Comparison of ENCODE assay signal across 9 mouse cellular contexts in genomic region chr3:98336661-98337654, GRCm38 (mm10). TPM values are rescaled to one million over a fixed set of nuclear protein-coding genes. Genes with fewer than 3 reads are reported as not detected.
DNase-seq lines count a peak whose midpoint lies in the region; ATAC-seq and TF ChIP-seq lines count a peak whose summit lies in the region.
"Had no signal": no experiment of that assay in that cellular context is flagged by ENCODE, and none has a peak within 500 bp of the region (broad histone marks: within the 10 kb centered on the region; RNA-seq: fewer than 3 reads in every experiment).

No protein-coding gene starts in this region.

- intact Hi-C loops in left cerebral cortex, postnatal 36 days (cut with DNase I): no loop called here

- H3K4me2 ChIP-seq in intestine, embryonic 14.5 days (ENCODE audit: low read length): peak overlapping the region; percentile 55; the same call in 1 of the 2 replicates
- H3K4me2 ChIP-seq in intestine, postnatal 0 days (replicated peaks; ENCODE audit: low read depth): no peak overlapping the region
- H3K4me2 ChIP-seq in embryonic facial prominence, embryonic 13.5 days: peak overlapping the region; percentile 78
- peak overlapping the region; percentile 98 for H3K4me2 ChIP-seq in midbrain, postnatal 0 days (ENCODE audit: low read depth, low read length, poor library complexity, severe bottlenecking)
- no peak overlapping the region for H3K4me2 ChIP-seq in heart, embryonic 11.5 days

- WGBS in intestine, embryonic 14.5 days: 81% methylated on average over 22 of the region's 22 CpGs
- 74% methylated on average over 22 of the region's 22 CpGs for WGBS in intestine, postnatal 0 days
- WGBS in embryonic facial prominence, embryonic 13.5 days: 72% methylated on average over 22 of the region's 22 CpGs
- WGBS in midbrain, postnatal 0 days: 49% methylated on average over 22 of the region's 22 CpGs
- 88% methylated on average over 22 of the region's 22 CpGs for WGBS in heart, embryonic 11.5 days (ENCODE audit: insufficient replicate concordance)

- no peak overlapping the region for H3K4me3 ChIP-seq in intestine, embryonic 14.5 days (ENCODE audit: low read depth, low read length)
- H3K4me3 ChIP-seq in intestine, postnatal 0 days (ENCODE audit: low read depth, low read length): no peak overlapping the region
- H3K4me3 ChIP-seq in embryonic facial prominence, embryonic 13.5 days: peak overlapping the region; percentile 74
- H3K4me3 ChIP-seq in midbrain, postnatal 0 days (ENCODE audit: low read depth, low read length): no peak overlapping the region
- H3K4me3 ChIP-seq in heart, embryonic 11.5 days (ENCODE audit: low read depth, low read length): no peak overlapping the region

- no peaks in the 10 kb centered on the region for H3K9me3 ChIP-seq in intestine, embryonic 14.5 days (ENCODE audit: control insufficient read depth, low read length)
- H3K9me3 ChIP-seq in intestine, postnatal 0 days (ENCODE audit: control insufficient read depth): no peaks in the 10 kb centered on the region
- H3K9me3 ChIP-seq in embryonic facial prominence, embryonic 13.5 days: no peaks in the 10 kb centered on the region
- H3K9me3 ChIP-seq in midbrain, postnatal 0 days (ENCODE audit: low read length): no peaks in the 10 kb centered on the region
- H3K9me3 ChIP-seq in heart, embryonic 11.5 days (replicated peaks; ENCODE audit: control insufficient read depth, low read length): no peaks in the 10 kb centered on the region

- no peak for DNase-seq in intestine, embryonic 14.5 days (ENCODE audit: low spot score)
- peak; percentile 42 for DNase-seq in induced T-regulatory cell, adult 2 months (ENCODE audit: low read depth)
- DNase-seq in midbrain, postnatal 0 days (ENCODE audit: low spot score): peak; percentile 78
- no peak for DNase-seq in left cerebral cortex, postnatal 36 days (ENCODE audit: low spot score in 2 of 2)
- DNase-seq in ovary, postnatal 14 days (ENCODE audit: low spot score): no peak
- DNase-seq: kidney, adult 2 months had no signal

- H3K36me3 ChIP-seq in intestine, embryonic 14.5 days (ENCODE audit: control insufficient read depth, insufficient read depth, low read length): peaks cover 23% of the 10 kb centered on the region
- no peaks in the 10 kb centered on the region; the same call in 1 of the 2 replicates for H3K36me3 ChIP-seq in intestine, postnatal 0 days (ENCODE audit: control insufficient read depth, insufficient read depth)
- peaks cover 28% of the 10 kb centered on the region for H3K36me3 ChIP-seq in embryonic facial prominence, embryonic 13.5 days
- no peaks in the 10 kb centered on the region for H3K36me3 ChIP-seq in midbrain, postnatal 0 days (ENCODE audit: insufficient read depth, low read length)
- peaks cover 4% of the 10 kb centered on the region; the same call in 1 of the 2 replicates for H3K36me3 ChIP-seq in heart, embryonic 11.5 days (ENCODE audit: control insufficient read depth, insufficient read depth, low read length)

- no peak overlapping the region for H3K9ac ChIP-seq in intestine, embryonic 14.5 days (ENCODE audit: low read length)
- no peak overlapping the region for H3K9ac ChIP-seq in intestine, postnatal 0 days (ENCODE audit: low read depth, low read length)
- H3K9ac ChIP-seq in embryonic facial prominence, embryonic 13.5 days: 0 out of 2 replicates have a peak overlapping the region, but pooled peaks have one; percentile 17
- 0 out of 2 replicates have a peak overlapping the region, but pooled peaks have one; percentile 24 for H3K9ac ChIP-seq in midbrain, postnatal 0 days (replicated peaks; ENCODE audit: low read length, poor library complexity, severe bottlenecking)
- H3K9ac ChIP-seq in heart, embryonic 11.5 days (ENCODE audit: low read depth, low read length): no peak overlapping the region

- no peak overlapping the region for H3K27ac ChIP-seq in intestine, embryonic 14.5 days (ENCODE audit: low read depth)
- H3K27ac ChIP-seq in intestine, postnatal 0 days (ENCODE audit: low read depth, low read length): no peak overlapping the region
- H3K27ac ChIP-seq in embryonic facial prominence, embryonic 13.5 days: no peak overlapping the region
- peak overlapping the region; percentile 43; the same call in 1 of the 2 replicates for H3K27ac ChIP-seq in midbrain, postnatal 0 days (ENCODE audit: low read depth, low read length)
- H3K27ac ChIP-seq in heart, embryonic 11.5 days (ENCODE audit: low read depth, low read length): no peak overlapping the region

- TF ChIP-seq CTCF in intestine, postnatal 0 days (IDR thresholded peaks at IDR 0.05; ENCODE audit: low read depth): no peak
- no peak for TF ChIP-seq CTCF in midbrain, postnatal 0 days (IDR thresholded peaks at IDR 0.05)

- H3K4me1 ChIP-seq in intestine, embryonic 14.5 days (replicated peaks; ENCODE audit: control insufficient read depth, insufficient read depth, low read length): peaks cover 26% of the 10 kb centered on the region
- 0 out of 2 replicates have a peak, but pooled peaks cover 6% of the 10 kb centered on the region for H3K4me1 ChIP-seq in intestine, postnatal 0 days (replicated peaks; ENCODE audit: control insufficient read depth, insufficient read depth, low read length)
- peaks cover 41% of the 10 kb centered on the region for H3K4me1 ChIP-seq in embryonic facial prominence, embryonic 13.5 days
- peaks cover 7% of the 10 kb centered on the region; the same call in 1 of the 2 replicates for H3K4me1 ChIP-seq in midbrain, postnatal 0 days (ENCODE audit: insufficient read depth, low read length)
- H3K4me1 ChIP-seq in heart, embryonic 11.5 days (ENCODE audit: control insufficient read depth, insufficient read depth, low read length): peaks cover 5% of the 10 kb centered on the region; the same call in 1 of the 2 replicates

- ATAC-seq in intestine, embryonic 14.5 days (replicated peaks; ENCODE audit: low FRiP score, low TSS enrichment, low read depth): no peak
- ATAC-seq in intestine, postnatal 0 days: no peak
- ATAC-seq in embryonic facial prominence, embryonic 13.5 days (ENCODE audit: insufficient number of reproducible peaks, insufficient read depth, low FRiP score, low TSS enrichment, low read depth): no peak
- peak; percentile 61 for ATAC-seq in midbrain, postnatal 0 days (ENCODE audit: low FRiP score)
- no peak for ATAC-seq in heart, embryonic 11.5 days (replicated peaks; ENCODE audit: insufficient number of reproducible peaks, low FRiP score, low TSS enrichment)

- no peaks in the 10 kb centered on the region for H3K27me3 ChIP-seq in intestine, embryonic 14.5 days (replicated peaks; ENCODE audit: control insufficient read depth, insufficient read depth, low read length)
- H3K27me3 ChIP-seq in intestine, postnatal 0 days (replicated peaks; ENCODE audit: control insufficient read depth, insufficient read depth, low read length): no peaks in the 10 kb centered on the region
- H3K27me3 ChIP-seq in embryonic facial prominence, embryonic 13.5 days: no peaks in the 10 kb centered on the region
- H3K27me3 ChIP-seq in midbrain, postnatal 0 days (ENCODE audit: insufficient read depth, low read length): 0 out of 2 replicates have a peak, but pooled peaks cover 3% of the 10 kb centered on the region
- H3K27me3 ChIP-seq in heart, embryonic 11.5 days (ENCODE audit: control insufficient read depth, insufficient read depth, low read length): no peaks in the 10 kb centered on the region

RNA-seq across cellular contexts. Expression of gene Phgdh, which starts 2.8 kb away (rescaled TPM):
- 290 and 310 TPM in 2 replicates for polyA plus RNA-seq in intestine, embryonic 14.5 days (2014; fragmentation: Nextera tagmentation; extraction: Ambion mirVana)
- polyA plus RNA-seq in intestine, postnatal 0 days (2015; fragmentation: Nextera tagmentation; extraction: Ambion mirVana): 89.9 and 93.7 TPM in 2 replicates
- 229 and 256 TPM in 2 replicates for polyA plus RNA-seq in embryonic facial prominence, embryonic 13.5 days (2015; fragmentation: Nextera tagmentation; extraction: Ambion mirVana)
- 182 and 206 TPM in 2 replicates for total RNA-seq in midbrain, postnatal 0 days (2014; rRNA removed)
- 148 and 171 TPM in 2 replicates for polyA plus RNA-seq in midbrain, postnatal 0 days (2015; fragmentation: Nextera tagmentation; extraction: Ambion mirVana)
- total RNA-seq in left cerebral cortex, postnatal 36 days (2021): 10 to 100 TPM; 51.1 to 62.0 TPM
- polyA plus RNA-seq in heart, embryonic 11.5 days (2014; fragmentation: Nextera tagmentation; extraction: Ambion mirVana): 116 and 119 TPM in 2 replicates

RNA-seq across cellular contexts. Expression of gene Zfp697, which starts 45.3 kb away (rescaled TPM):
- 9.9 and 11.5 TPM in 2 replicates for polyA plus RNA-seq in intestine, embryonic 14.5 days (2014; fragmentation: Nextera tagmentation; extraction: Ambion mirVana)
- 6.2 and 6.6 TPM in 2 replicates for polyA plus RNA-seq in intestine, postnatal 0 days (2015; fragmentation: Nextera tagmentation; extraction: Ambion mirVana)
- polyA plus RNA-seq in embryonic facial prominence, embryonic 13.5 days (2015; fragmentation: Nextera tagmentation; extraction: Ambion mirVana): 7.2 and 8.2 TPM in 2 replicates
- 39.5 and 45.9 TPM in 2 replicates for total RNA-seq in midbrain, postnatal 0 days (2014; rRNA removed)
- polyA plus RNA-seq in midbrain, postnatal 0 days (2015; fragmentation: Nextera tagmentation; extraction: Ambion mirVana): 18.1 and 18.7 TPM in 2 replicates
- 10 to 100 TPM; 32.1 to 38.1 TPM for total RNA-seq in left cerebral cortex, postnatal 36 days (2021)
- polyA plus RNA-seq in heart, embryonic 11.5 days (2014; fragmentation: Nextera tagmentation; extraction: Ambion mirVana): 8.2 and 12.1 TPM in 2 replicates

RNA-seq across cellular contexts. Expression of gene Hmgcs2, which starts 56.7 kb away (rescaled TPM):
- polyA plus RNA-seq in intestine, embryonic 14.5 days (2014; fragmentation: Nextera tagmentation; extraction: Ambion mirVana): 23.1 and 32.1 TPM in 2 replicates
- 649 and 754 TPM in 2 replicates for polyA plus RNA-seq in intestine, postnatal 0 days (2015; fragmentation: Nextera tagmentation; extraction: Ambion mirVana)
- 2.6 and 6.4 TPM in 2 replicates for polyA plus RNA-seq in embryonic facial prominence, embryonic 13.5 days (2015; fragmentation: Nextera tagmentation; extraction: Ambion mirVana)
- 22.3 and 24.8 TPM in 2 replicates for total RNA-seq in midbrain, postnatal 0 days (2014; rRNA removed)
- polyA plus RNA-seq in midbrain, postnatal 0 days (2015; fragmentation: Nextera tagmentation; extraction: Ambion mirVana): 36.3 and 40.4 TPM in 2 replicates
- total RNA-seq in left cerebral cortex, postnatal 36 days (2021): 10 to 100 TPM in 1 of 2 experiments, 1 to 10 TPM in 1; 7.1 to 11.3 TPM
- polyA plus RNA-seq in heart, embryonic 11.5 days (2014; fragmentation: Nextera tagmentation; extraction: Ambion mirVana): 6.5 and 8.1 TPM in 2 replicates

Comparison
In these comparisons a context has a peak if more than half of its experiments do, and no peak if none do; other contexts are left out.
1. H3K4me2 ChIP-seq: peak in intestine, embryonic 14.5 days (single experiment), embryonic facial prominence, embryonic 13.5 days (single experiment) and midbrain, postnatal 0 days (single experiment); none in intestine, postnatal 0 days (single experiment) and heart, embryonic 11.5 days (single experiment).
2. RNA of gene Hmgcs2, which starts 56.7 kb away (polyA plus RNA-seq): 649 to 754 TPM in intestine, postnatal 0 days; 36.3 to 40.4 TPM in midbrain, postnatal 0 days, 23.1 to 32.1 TPM in intestine, embryonic 14.5 days, 6.5 to 8.1 TPM in heart, embryonic 11.5 days and 2.6 to 6.4 TPM in embryonic facial prominence, embryonic 13.5 days; every median in the first group is over 10 times any median in the second.
3. DNase-seq: peak in induced T-regulatory cell, adult 2 months (single experiment) and midbrain, postnatal 0 days (single experiment); none in intestine, embryonic 14.5 days (single experiment), left cerebral cortex, postnatal 36 days (0 of 2) and ovary, postnatal 14 days (single experiment).
4. H3K9ac ChIP-seq: peak in embryonic facial prominence, embryonic 13.5 days (single experiment) and midbrain, postnatal 0 days (single experiment); none in intestine, embryonic 14.5 days (single experiment), intestine, postnatal 0 days (single experiment) and heart, embryonic 11.5 days (single experiment).